Mouse (Mus musculus) limb, embryonic 10.5 days (tissue): ENCODE measurements around the gene Fgfrl1. TPM values are rescaled to one million over a fixed set of nuclear protein-coding genes. Genes with fewer than 3 reads are reported as not detected.

Experiments
- DNase-seq: peaks from one replicate; pipeline ENCODE4 v3.0.0-alpha.2; 2017; ENCODE audit warnings: low spot score
- H3K27ac ChIP-seq: fragments of 300-500 bp; sonication (generic); 2 replicates; pipeline ENCODE4 v1.5.1; 2016; ENCODE audit warnings: mild to moderate bottlenecking
- H3K27me3 ChIP-seq: fragments of 300-500 bp; sonication (generic); 2 replicates; pipeline ENCODE4 v1.6.1; 2016; ENCODE audit warnings: low read depth, mild to moderate bottlenecking; ENCODE audit not compliant: poor library complexity, severe bottlenecking
- H3K36me3 ChIP-seq: fragments of 300-500 bp; sonication (generic); 2 replicates; pipeline ENCODE4 v1.6.1; 2016; ENCODE audit warnings: mild to moderate bottlenecking, moderate library complexity
- H3K4me1 ChIP-seq: fragments of 300-500 bp; sonication (generic); 2 replicates; pipeline ENCODE4 v1.6.1; 2016
- H3K4me3 ChIP-seq: fragments of 300-500 bp; sonication (generic); 2 replicates; pipeline ENCODE4 v1.5.1; 2016; ENCODE audit warnings: mild to moderate bottlenecking, moderate library complexity
- H3K9me3 ChIP-seq: fragments of 300-500 bp; sonication (generic); replicated peaks from 2 replicates; pipeline ENCODE4 v1.6.1; 2016; ENCODE audit warnings: mild to moderate bottlenecking
- WGBS: fragments of 180-500 bp; shearing (Covaris S2); methylation state at CpG from one replicate; pipeline ENCODE4 v1.1.7; 2016; 5-methylcytosine and 5-hydroxymethylcytosine counted together
- polyA plus RNA-seq: library from polyadenylated mRNA; unstranded; fragments of >200 nt; fragmentation: Nextera tagmentation; extraction: Ambion mirVana; gene quantifications from 2 replicates; pipeline ENCODE4 v1.2.1, GENCODE M21; 2016

Fgfrl1 gene
- polyA plus RNA-seq, 1 experiment from 2014 or later, result 43.1 TPM

GRCm38 (mm10) chr5:108711968-108712367, 19.8 kb downstream of the Fgfrl1 start:
- peaks cover 21% of the 10 kb centered on the region; the same call in 1 of the 2 replicates for H3K4me1 ChIP-seq
- peaks cover 22% of the 10 kb centered on the region for H3K36me3 ChIP-seq
- DNase-seq, result no peak
- no peaks in the 10 kb centered on the region for H3K9me3 ChIP-seq
- H3K27ac ChIP-seq, result no peak overlapping the region
- no peaks in the 10 kb centered on the region for H3K27me3 ChIP-seq
- no peak overlapping the region for H3K4me3 ChIP-seq
- WGBS, result 83% methylated on average over 6 of the region's 6 CpGs

DNA sequence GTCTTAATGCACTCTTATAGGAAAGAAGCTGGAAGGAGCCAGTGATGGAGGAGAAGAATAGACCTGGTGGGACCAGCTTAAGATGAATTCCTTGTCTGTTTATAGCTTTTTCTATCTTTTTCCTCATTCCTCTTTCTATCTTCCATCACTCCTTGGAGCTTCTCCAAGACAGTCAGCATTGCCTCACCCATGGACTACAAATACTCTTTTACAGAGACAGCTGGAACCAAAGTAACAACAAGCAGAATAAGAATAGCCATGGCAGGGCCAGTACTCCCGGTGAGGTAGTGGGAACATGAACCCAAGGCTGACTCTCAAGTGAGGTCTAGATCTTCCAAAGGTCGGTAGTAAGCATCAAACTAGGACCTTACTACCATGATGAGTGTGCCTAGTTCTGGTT, 20.9 kb downstream of the Fgfrl1 start:
- no peaks in the 10 kb centered on the region for H3K27me3 ChIP-seq
- no peak for DNase-seq
- peaks cover 28% of the 10 kb centered on the region for H3K4me1 ChIP-seq
- no peaks in the 10 kb centered on the region for H3K9me3 ChIP-seq
- WGBS, result 91% methylated on average over 2 of the region's 2 CpGs
- H3K27ac ChIP-seq, result no peak overlapping the region
- H3K4me3 ChIP-seq, result no peak overlapping the region
- peaks cover 10% of the 10 kb centered on the region for H3K36me3 ChIP-seq

- no peaks in the 10 kb centered on the region for H3K9me3 ChIP-seq
- DNase-seq, result no peak
- no peak overlapping the region for H3K4me3 ChIP-seq
- H3K27ac ChIP-seq, result peak overlapping the region; percentile 58
- no peaks in the 10 kb centered on the region for H3K27me3 ChIP-seq
- peaks cover 34% of the 10 kb centered on the region for H3K4me1 ChIP-seq
- H3K36me3 ChIP-seq, result peaks cover 4% of the 10 kb centered on the region
These were observed 21.5 kb downstream of the Fgfrl1 start for GRCm38 (mm10) chr5:108713691-108714090.

DNA sequence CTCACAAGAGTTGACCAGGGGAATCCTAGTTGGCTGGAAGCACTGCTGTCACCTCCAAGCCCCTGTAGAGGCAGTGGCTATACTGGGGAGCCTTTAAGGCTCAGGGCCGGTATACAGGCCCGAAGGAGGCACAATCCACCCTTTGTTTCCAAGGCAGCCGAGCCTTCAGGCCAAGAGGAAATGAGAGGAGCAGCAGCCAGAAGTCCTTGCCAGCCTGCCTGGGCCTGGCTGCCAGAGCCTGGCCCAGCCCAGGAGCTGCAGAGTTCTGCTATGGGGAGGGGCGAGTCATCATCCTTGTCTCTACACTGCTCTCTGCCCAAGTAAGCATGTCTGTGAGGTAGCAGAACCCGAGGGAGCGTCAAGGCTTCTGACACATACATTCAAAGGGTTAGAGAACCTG, 22.0 kb downstream of the Fgfrl1 start:
- DNase-seq, result no peak
- Histone ChIP-seq H3K36me3 (no peaks in the 10 kb centered on the region), H3K9me3 (no peaks in the 10 kb centered on the region), H3K27ac (peak overlapping the region; percentile 58), H3K27me3 (no peaks in the 10 kb centered on the region), H3K4me1 (peaks cover 31% of the 10 kb centered on the region), H3K4me3 (no peak overlapping the region)
- 70% methylated on average over 6 of the region's 6 CpGs for WGBS

GRCm38 (mm10) chr5:108715974-108716373, 23.8 kb downstream of the Fgfrl1 start:
- Histone ChIP-seq H3K27me3 (no peaks in the 10 kb centered on the region), H3K4me3 (no peak overlapping the region), H3K27ac (no peak overlapping the region), H3K4me1 (peaks cover 31% of the 10 kb centered on the region), H3K36me3 (no peaks in the 10 kb centered on the region), H3K9me3 (no peaks in the 10 kb centered on the region)
- 90% methylated on average over 1 of the region's 1 CpGs for WGBS
- no peak for DNase-seq

- DNase-seq, result no peak
- H3K4me1 ChIP-seq, result peaks cover 31% of the 10 kb centered on the region
- no peaks in the 10 kb centered on the region for H3K36me3 ChIP-seq
- peak overlapping the region; percentile 64 for H3K27ac ChIP-seq
- no peak overlapping the region for H3K4me3 ChIP-seq
- WGBS, result 44% methylated on average over 4 of the region's 4 CpGs
- no peaks in the 10 kb centered on the region for H3K9me3 ChIP-seq
- no peaks in the 10 kb centered on the region for H3K27me3 ChIP-seq
These were observed 25.9 kb downstream of the Fgfrl1 start for GRCm38 (mm10) chr5:108718051-108718450.

- WGBS, result 70% methylated on average over 7 of the region's 7 CpGs
- no peak for DNase-seq
- Histone ChIP-seq H3K27me3 (no peaks in the 10 kb centered on the region), H3K36me3 (no peaks in the 10 kb centered on the region), H3K27ac (no peak overlapping the region), H3K4me3 (no peak overlapping the region), H3K4me1 (peaks cover 18% of the 10 kb centered on the region), H3K9me3 (no peaks in the 10 kb centered on the region)
These were observed 27.6 kb downstream of the Fgfrl1 start for GRCm38 (mm10) chr5:108719761-108720160.

DNA sequence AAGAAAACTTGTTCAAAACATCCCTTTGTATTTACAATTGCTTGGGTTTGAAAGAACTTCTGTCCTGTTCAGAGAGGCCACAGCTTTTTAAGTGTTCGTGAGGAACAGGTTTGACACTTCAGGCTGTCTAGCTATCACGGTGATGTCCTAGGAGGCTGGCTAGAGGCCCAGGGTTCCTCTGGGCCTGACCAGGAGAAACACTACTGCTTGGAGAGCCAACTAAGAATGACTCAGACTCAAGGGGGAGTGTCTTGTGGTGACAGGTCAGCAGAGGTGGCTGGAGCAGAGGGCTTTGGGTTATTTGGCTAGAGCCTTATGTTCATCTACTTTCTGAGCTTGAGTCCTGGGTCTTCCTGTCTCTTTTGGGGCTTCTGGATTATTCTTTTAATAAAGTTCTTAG, 31.8 kb downstream of the Fgfrl1 start:
- DNase-seq, result no peak
- Histone ChIP-seq H3K27me3 (no peaks in the 10 kb centered on the region), H3K36me3 (no peaks in the 10 kb centered on the region), H3K4me3 (no peak overlapping the region), H3K4me1 (0 out of 2 replicates have a peak, but pooled peaks cover 2% of the 10 kb centered on the region), H3K9me3 (no peaks in the 10 kb centered on the region), H3K27ac (no peak overlapping the region)
- 88% methylated on average over 2 of the region's 2 CpGs for WGBS

DNA sequence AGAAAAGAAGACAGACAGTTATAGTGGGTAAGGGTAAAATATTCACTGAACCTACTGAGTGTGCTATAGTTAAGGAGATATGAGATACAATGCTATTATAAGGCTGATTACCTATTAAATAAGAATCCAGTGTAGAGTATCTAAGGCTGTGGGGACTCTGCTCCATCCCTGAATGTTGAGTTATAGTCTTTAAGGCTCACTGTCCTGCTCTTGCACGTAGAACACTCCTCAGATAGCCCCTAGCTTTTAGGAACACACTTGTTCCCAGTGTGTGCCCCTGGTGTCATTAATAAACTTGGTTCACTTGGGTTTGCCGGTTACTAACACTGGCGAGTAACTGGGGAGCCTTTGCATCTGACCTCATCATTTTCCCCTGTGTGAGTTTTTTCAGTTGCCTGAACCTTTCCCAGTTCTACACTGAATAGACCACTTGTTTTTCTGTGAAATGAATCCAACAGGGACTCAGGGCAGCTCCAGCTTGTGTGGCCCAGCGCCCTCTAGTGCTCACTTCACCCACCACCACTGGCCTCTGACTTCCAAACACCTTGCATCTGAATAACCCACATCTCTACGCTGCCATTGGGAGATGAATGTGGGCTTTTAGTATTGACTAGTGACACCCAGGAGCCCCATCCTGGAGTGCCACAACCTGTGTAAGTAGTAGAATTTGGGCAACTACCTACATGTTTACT, 34.5 kb downstream of the Fgfrl1 start:
- peak; percentile 75 for DNase-seq
- Histone ChIP-seq H3K4me1 (no peaks in the 10 kb centered on the region), H3K9me3 (no peaks in the 10 kb centered on the region), H3K36me3 (no peaks in the 10 kb centered on the region), H3K27me3 (no peaks in the 10 kb centered on the region), H3K4me3 (no peak overlapping the region), H3K27ac (no peak overlapping the region)
- WGBS, result 29% methylated on average over 5 of the region's 5 CpGs

DNA sequence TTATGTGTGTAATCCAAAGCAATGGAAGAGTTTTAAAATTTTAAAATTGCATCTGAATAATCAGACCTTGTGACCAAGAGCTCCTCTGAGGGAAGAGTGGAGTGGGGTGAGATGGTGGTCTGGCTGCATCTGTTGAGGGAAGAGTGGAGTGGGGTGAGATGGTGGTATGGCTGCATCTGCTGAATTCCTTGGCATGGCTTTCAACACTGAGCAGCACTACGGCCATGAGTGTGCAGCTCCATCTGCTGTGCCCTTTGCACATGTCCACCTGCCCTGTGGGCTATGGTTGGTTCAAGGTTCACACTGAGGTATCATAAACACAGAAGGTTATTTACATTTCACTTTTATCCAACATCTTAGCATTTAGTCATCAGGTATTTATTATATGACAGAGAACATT, 35.2 kb downstream of the Fgfrl1 start:
- H3K4me1 ChIP-seq, result no peaks in the 10 kb centered on the region
- H3K27me3 ChIP-seq, result no peaks in the 10 kb centered on the region
- H3K9me3 ChIP-seq, result no peaks in the 10 kb centered on the region
- DNase-seq, result no peak
- 89% methylated on average over 1 of the region's 1 CpGs for WGBS
- H3K27ac ChIP-seq, result no peak overlapping the region
- H3K4me3 ChIP-seq, result no peak overlapping the region
- no peaks in the 10 kb centered on the region for H3K36me3 ChIP-seq

DNA sequence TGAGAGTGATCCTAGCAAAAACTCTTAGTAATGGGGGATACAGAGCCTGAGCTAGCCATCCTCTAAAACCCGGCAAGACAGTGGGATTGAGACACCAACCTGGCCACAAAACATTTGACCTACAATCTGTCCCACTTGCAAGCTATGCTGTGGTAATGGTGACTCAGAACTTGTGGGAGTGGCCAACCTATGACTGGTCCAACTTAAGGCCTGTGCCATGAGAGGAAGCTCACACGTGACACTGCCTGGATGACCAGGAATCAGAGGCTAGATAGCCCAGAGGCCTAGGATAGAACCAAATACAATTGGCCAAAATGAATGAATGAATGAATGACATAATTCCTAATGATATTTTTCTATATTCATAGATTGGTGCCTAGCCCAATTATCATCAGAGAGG, 49.7 kb downstream of the Fgfrl1 start:
- Histone ChIP-seq H3K4me3 (no peak overlapping the region), H3K4me1 (no peaks in the 10 kb centered on the region), H3K36me3 (no peaks in the 10 kb centered on the region), H3K9me3 (no peaks in the 10 kb centered on the region), H3K27me3 (no peaks in the 10 kb centered on the region), H3K27ac (no peak overlapping the region)
- 72% methylated on average over 2 of the region's 2 CpGs for WGBS
- no peak for DNase-seq

DNA sequence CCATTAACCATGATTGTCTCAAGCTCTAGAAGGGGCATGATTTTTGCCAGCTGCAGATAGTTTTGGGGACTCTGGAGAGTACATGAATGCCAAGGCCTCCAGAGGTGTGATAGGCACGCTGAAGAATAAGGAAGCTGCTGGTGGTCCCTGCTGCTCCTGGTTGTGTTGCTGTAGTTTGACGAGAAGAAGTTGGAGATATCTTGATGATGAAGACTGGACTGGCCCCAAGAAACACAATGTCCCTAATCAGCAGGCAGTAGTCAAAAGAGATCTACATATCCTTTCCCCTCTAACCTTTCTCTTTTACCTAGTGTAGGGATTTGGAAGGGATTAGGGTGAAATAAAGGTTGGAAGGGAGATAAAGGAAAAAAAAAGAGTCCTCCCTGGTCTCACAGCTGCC, 50.4 kb downstream of the Fgfrl1 start:
- Histone ChIP-seq H3K27ac (no peak overlapping the region), H3K4me3 (no peak overlapping the region), H3K9me3 (no peaks in the 10 kb centered on the region), H3K36me3 (no peaks in the 10 kb centered on the region), H3K27me3 (no peaks in the 10 kb centered on the region), H3K4me1 (no peaks in the 10 kb centered on the region)
- no peak for DNase-seq
- 73% methylated on average over 2 of the region's 2 CpGs for WGBS

GRCm38 (mm10) chr5:108743856-108744255, 51.7 kb downstream of the Fgfrl1 start:
- WGBS, result 66% methylated on average over 2 of the region's 2 CpGs
- H3K4me1 ChIP-seq, result no peaks in the 10 kb centered on the region
- H3K27ac ChIP-seq, result no peak overlapping the region
- no peak for DNase-seq
- no peaks in the 10 kb centered on the region for H3K9me3 ChIP-seq
- no peaks in the 10 kb centered on the region for H3K36me3 ChIP-seq
- H3K27me3 ChIP-seq, result no peaks in the 10 kb centered on the region
- no peak overlapping the region for H3K4me3 ChIP-seq

DNA sequence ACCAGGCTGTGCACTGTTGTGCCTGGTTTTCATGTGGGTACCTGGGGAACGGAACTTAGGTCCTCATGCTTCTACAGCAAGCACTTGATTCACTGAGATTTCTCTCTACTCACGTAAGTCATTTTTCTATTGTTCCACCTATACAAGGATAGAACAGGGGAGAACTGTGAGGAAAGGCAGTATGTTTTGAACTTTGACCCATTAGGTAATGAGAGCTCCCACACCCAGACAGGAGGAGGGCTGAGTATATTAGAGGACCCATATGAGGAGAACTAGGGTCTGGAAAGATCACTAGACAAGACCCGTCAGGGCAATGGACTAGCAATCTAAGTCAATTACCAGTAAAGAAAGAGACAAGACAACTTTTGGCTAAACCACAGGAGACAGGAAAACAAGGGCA, 52.4 kb downstream of the Fgfrl1 start:
- H3K4me1 ChIP-seq, result no peaks in the 10 kb centered on the region
- WGBS, result 85% methylated on average over 3 of the region's 3 CpGs
- no peaks in the 10 kb centered on the region for H3K36me3 ChIP-seq
- no peak overlapping the region for H3K4me3 ChIP-seq
- no peak for DNase-seq
- H3K27me3 ChIP-seq, result no peaks in the 10 kb centered on the region
- H3K9me3 ChIP-seq, result no peaks in the 10 kb centered on the region
- no peak overlapping the region for H3K27ac ChIP-seq
